Mouse (Mus musculus) ES-Bruce4 (cell line): ENCODE data around the gene Sln. TPM values are rescaled to one million over a fixed set of nuclear protein-coding genes. Genes with fewer than 3 reads are reported as not detected.

Source experiments
- H3K27ac ChIP-seq: 2 replicates; pipeline ENCODE4 v1.5.1; 2012; ENCODE audit warnings: low read length, inconsistent platforms; ENCODE audit not compliant: insufficient read depth
- H3K27me3 ChIP-seq: 2 replicates; pipeline ENCODE4 v1.6.1; 2012; ENCODE audit warnings: mild to moderate bottlenecking, low read length, inconsistent platforms; ENCODE audit not compliant: control insufficient read depth, poor library complexity, insufficient read depth, severe bottlenecking
- H3K36me3 ChIP-seq: 2 replicates; pipeline ENCODE4 v1.6.1; 2012; ENCODE audit warnings: inconsistent platforms, mild to moderate bottlenecking, low read length, moderate library complexity; ENCODE audit not compliant: control insufficient read depth, poor library complexity, insufficient read depth, severe bottlenecking
- H3K4me1 ChIP-seq: one replicate; pipeline ENCODE4 v1.8.1; 2011; ENCODE audit warnings: low read length; ENCODE audit not compliant: control insufficient read depth, insufficient read depth
- H3K4me3 ChIP-seq: 2 replicates; pipeline ENCODE4 v1.5.1; 2011; ENCODE audit warnings: low read depth, mild to moderate bottlenecking, low read length
- H3K9ac ChIP-seq: 2 replicates; pipeline ENCODE4 v1.6.1; 2012; ENCODE audit warnings: low read depth, mild to moderate bottlenecking, inconsistent platforms; ENCODE audit not compliant: poor library complexity, severe bottlenecking
- H3K9me3 ChIP-seq: replicated peaks from 2 replicates; pipeline ENCODE4 v1.6.1; 2012; ENCODE audit warnings: mild to moderate bottlenecking, low read length, inconsistent platforms; ENCODE audit not compliant: control insufficient read depth, poor library complexity, insufficient read depth, severe bottlenecking
- CTCF ChIP-seq: IDR thresholded peaks from one replicate; pipeline ENCODE4 v1.8.1; 2011; ENCODE audit warnings: low read depth, low read length
- EP300 ChIP-seq: IDR thresholded peaks from 2 replicates; pipeline ENCODE4 v1.6.1; 2011; ENCODE audit warnings: low read depth, low read length; ENCODE audit not compliant: insufficient read depth
- POLR2A ChIP-seq: IDR thresholded peaks from one replicate; pipeline ENCODE4 v1.8.1; 2011; ENCODE audit warnings: low read length; ENCODE audit not compliant: insufficient read depth
- polyA plus RNA-seq: library from polyadenylated mRNA; stranded (reverse); fragments of >200 nt; gene quantifications from 2 replicates; pipeline ENCODE4 v1.2.4, GENCODE M21; 2011; ENCODE audit warnings: low read depth; ENCODE audit not compliant: missing spikeins, insufficient read depth, insufficient read length

The Sln gene
- polyA plus RNA-seq, 1 experiment: not detected

- Histone ChIP-seq H3K9ac (no peak overlapping the region), H3K27me3 (no peaks in the 10 kb centered on the region), H3K27ac (no peak overlapping the region), H3K4me3 (no peak overlapping the region), H3K9me3 (no peaks in the 10 kb centered on the region), H3K36me3 (no peaks in the 10 kb centered on the region), H3K4me1 (no peaks in the 10 kb centered on the region)
- TF ChIP-seq EP300 (no peak), CTCF (no peak), POLR2A (no peak)
Observed at GRCm38 (mm10) chr9:53852158-53852557, 2.2 kb downstream of the Sln start.

DNA sequence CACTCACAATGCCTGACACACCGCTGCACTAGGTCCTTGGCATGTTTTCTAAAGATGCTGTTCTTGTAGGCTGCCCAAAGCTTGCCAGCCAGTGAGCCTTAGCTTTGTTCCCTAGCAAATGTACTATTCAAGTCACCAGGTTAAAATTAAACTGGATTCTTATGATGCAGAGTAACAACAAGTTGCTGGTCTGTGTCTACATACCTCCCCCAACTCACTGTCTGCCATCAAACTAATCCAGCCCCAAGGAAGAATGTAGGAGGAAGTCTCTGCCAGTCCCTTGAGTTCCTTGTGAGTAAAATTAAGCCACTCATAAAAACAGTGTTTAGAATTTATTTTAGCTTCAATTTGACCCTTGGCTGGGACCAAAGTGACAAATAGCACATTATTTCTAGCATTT lies 3.7 kb downstream of the Sln start:
- H3K9me3 ChIP-seq: no peaks in the 10 kb centered on the region
- H3K9ac ChIP-seq: no peak overlapping the region
- no peaks in the 10 kb centered on the region for H3K36me3 ChIP-seq
- no peak overlapping the region for H3K27ac ChIP-seq
- H3K4me3 ChIP-seq: no peak overlapping the region
- no peak for TF ChIP-seq POLR2A
- TF ChIP-seq EP300: no peak
- no peak for TF ChIP-seq CTCF
- no peaks in the 10 kb centered on the region for H3K27me3 ChIP-seq
- no peaks in the 10 kb centered on the region for H3K4me1 ChIP-seq

DNA sequence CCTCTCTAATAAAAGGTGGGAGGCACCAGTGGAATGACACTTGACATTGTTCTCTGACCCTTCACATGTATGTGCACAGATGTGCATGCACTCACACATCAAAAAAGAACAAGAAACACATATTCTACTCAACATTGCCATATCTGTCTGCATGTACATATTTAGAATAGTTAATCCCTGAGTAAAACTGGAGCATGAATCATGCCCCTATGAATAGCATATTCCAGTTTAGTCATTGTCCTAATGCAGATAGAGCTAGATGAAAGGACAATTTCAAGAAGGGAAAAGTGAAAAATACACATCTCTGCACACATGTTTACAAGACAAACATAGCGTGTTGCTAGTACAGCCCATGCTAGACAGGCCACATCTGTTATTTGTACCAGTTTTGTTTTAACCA lies 4.6 kb downstream of the Sln start:
- TF ChIP-seq CTCF (no peak), EP300 (no peak), POLR2A (no peak)
- no peaks in the 10 kb centered on the region for H3K36me3 ChIP-seq
- no peak overlapping the region for H3K27ac ChIP-seq
- no peak overlapping the region for H3K4me3 ChIP-seq
- no peak overlapping the region for H3K9ac ChIP-seq
- H3K9me3 ChIP-seq: no peaks in the 10 kb centered on the region
- no peaks in the 10 kb centered on the region for H3K4me1 ChIP-seq
- H3K27me3 ChIP-seq: no peaks in the 10 kb centered on the region

GRCm38 (mm10) chr9:53857864-53858263 lies 7.9 kb downstream of the Sln start:
- TF ChIP-seq POLR2A (no peak), EP300 (no peak), CTCF (no peak)
- Histone ChIP-seq H3K9ac (no peak overlapping the region), H3K4me3 (no peak overlapping the region), H3K27ac (no peak overlapping the region), H3K36me3 (no peaks in the 10 kb centered on the region), H3K9me3 (no peaks in the 10 kb centered on the region), H3K27me3 (no peaks in the 10 kb centered on the region), H3K4me1 (no peaks in the 10 kb centered on the region)

DNA sequence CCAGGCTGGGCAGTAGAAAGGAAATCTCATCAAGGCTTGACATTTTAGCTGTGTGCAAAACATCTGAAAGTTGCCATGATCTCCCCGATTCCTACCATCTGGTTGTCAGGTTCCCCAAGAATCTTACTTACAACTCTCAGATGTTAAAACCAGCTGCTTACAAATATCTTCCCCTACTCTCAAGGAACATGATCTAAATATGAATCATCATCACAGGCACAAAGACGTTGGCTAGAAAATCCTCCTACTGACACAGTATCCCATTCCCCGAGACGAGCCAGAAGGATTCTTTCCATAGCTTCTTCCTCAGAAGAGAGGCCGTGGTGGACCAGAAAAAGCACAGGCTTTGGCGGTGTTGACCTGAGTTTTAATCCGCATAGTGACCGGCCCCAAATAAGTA lies 23.3 kb downstream of the Sln start:
- no peaks in the 10 kb centered on the region for H3K27me3 ChIP-seq
- 0 out of 2 replicates have a peak, but pooled peaks cover 2% of the 10 kb centered on the region for H3K9me3 ChIP-seq
- H3K9ac ChIP-seq: no peak overlapping the region
- TF ChIP-seq CTCF (no peak), POLR2A (no peak), EP300 (no peak)
- no peak overlapping the region for H3K27ac ChIP-seq
- no peak overlapping the region for H3K4me3 ChIP-seq
- no peaks in the 10 kb centered on the region for H3K36me3 ChIP-seq
- no peaks in the 10 kb centered on the region for H3K4me1 ChIP-seq

DNA sequence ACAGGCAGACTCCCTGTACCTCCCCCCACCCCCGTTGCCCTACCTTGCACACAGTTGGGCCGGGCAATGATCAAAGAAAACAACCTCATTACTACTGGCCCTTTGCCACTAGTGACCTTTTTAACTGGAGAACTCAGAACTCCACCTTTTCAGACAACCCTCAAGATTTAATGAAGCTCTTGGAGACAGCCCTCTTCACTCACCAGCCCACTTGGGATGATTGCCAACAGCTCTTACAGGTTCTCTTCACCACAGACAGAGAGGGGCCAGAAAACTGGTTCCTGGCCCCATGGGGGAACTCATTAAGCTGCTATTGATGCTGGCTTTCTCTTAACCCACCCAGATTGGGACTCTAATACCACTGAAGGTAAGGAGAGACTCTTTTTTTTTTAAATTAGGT lies 27.5 kb downstream of the Sln start:
- H3K36me3 ChIP-seq: no peaks in the 10 kb centered on the region
- no peaks in the 10 kb centered on the region for H3K4me1 ChIP-seq
- no peak overlapping the region for H3K9ac ChIP-seq
- H3K27me3 ChIP-seq: no peaks in the 10 kb centered on the region
- no peak overlapping the region for H3K4me3 ChIP-seq
- H3K27ac ChIP-seq: no peak overlapping the region
- TF ChIP-seq CTCF: no peak
- TF ChIP-seq EP300: no peak
- TF ChIP-seq POLR2A: no peak
- H3K9me3 ChIP-seq: peaks cover 12% of the 10 kb centered on the region
